Mouse (Mus musculus) gastrocnemius, adult 2 months (tissue): ENCODE results near the gene Igf1. TPM values are rescaled to one million over a fixed set of nuclear protein-coding genes. Genes with fewer than 3 reads are reported as not detected.

Experiments used
- DNase-seq: peaks from one replicate; pipeline ENCODE4 v3.0.0; 2022
- H3K27ac ChIP-seq: fragments of 200-600 bp; 2 replicates; pipeline ENCODE4 v1.8.1; 2022; ENCODE audit warnings: mild to moderate bottlenecking
- H3K4me3 ChIP-seq: fragments of 200-600 bp; 2 replicates; pipeline ENCODE4 v1.8.1; 2022; ENCODE audit warnings: mild to moderate bottlenecking, moderate library complexity
- CTCF ChIP-seq: fragments of 200-600 bp; IDR thresholded peaks from 2 replicates; pipeline ENCODE4 v1.8.1; 2022; ENCODE audit warnings: antibody characterized with exemption, mild to moderate bottlenecking, moderate library complexity
- intact Hi-C: fragments of 180-260 bp; cut with DNase I; formaldehyde crosslinking; loops from one replicate; pipeline ENCODE4 v1.15.1; 2025
- long read RNA-seq, 2 experiments: library from polyadenylated mRNA; stranded (forward); transcript quantifications; one replicate each; pipeline ENCODE4 v2.0.0; 2021
- total RNA-seq, 2 experiments: library from RNA; stranded (reverse); gene quantifications; 2 replicates each; pipeline ENCODE4 v1.2.3; 2021

The Igf1 gene
- 10 to 100 TPM; 17.9 to 18.9 TPM for total RNA-seq
- long read RNA-seq, experiment 1, full-length matches to known transcripts: 7 of 15 reads
- long read RNA-seq, experiment 1, partial matches to known transcripts: 2 of 15 reads
- long read RNA-seq, experiment 1, other reads (novel, unspliced or antisense): 6 of 15 reads
- long read RNA-seq, experiment 2, full-length matches to known transcripts: 6 of 8 reads
- long read RNA-seq, experiment 2, partial matches to known transcripts: 0 of 8 reads
- long read RNA-seq, experiment 2, other reads (novel, unspliced or antisense): 2 of 8 reads

- no peak for TF ChIP-seq CTCF
- intact Hi-C loops: loop anchor here (5.0 kb wide), 1 partner anchor 114 kb away; no protein-coding TSS in a partner anchor
- peak; percentile 20 for DNase-seq
- H3K27ac ChIP-seq: peak within 1 kb of the TSS; percentile 82
- H3K4me3 ChIP-seq: peak within 1 kb of the TSS; percentile 75
These were observed at the start of gene Igf1 for GRCm38 (mm10) chr10:87858013-87858806. Gene Igf1 (plus strand): TSS chr10:87858265.

GRCm38 (mm10) chr10:87812157-87813072 is 45.6 kb upstream of the Igf1 start:
- intact Hi-C loops: no loop called here
- no peak for DNase-seq
- Histone ChIP-seq H3K27ac (no peak overlapping the region), H3K4me3 (no peak overlapping the region)
- no peak for TF ChIP-seq CTCF

- no peak for TF ChIP-seq CTCF
- no peak overlapping the region for H3K4me3 ChIP-seq
- no peak overlapping the region for H3K27ac ChIP-seq
- intact Hi-C loops: no loop called here
- DNase-seq: no peak
These were observed 44.9 kb upstream of the Igf1 start for GRCm38 (mm10) chr10:87813073-87813590.

GRCm38 (mm10) chr10:87816861-87817260 is 41.2 kb upstream of the Igf1 start:
- DNase-seq: no peak
- H3K4me3 ChIP-seq: no peak overlapping the region
- intact Hi-C loops: no loop called here
- no peak overlapping the region for H3K27ac ChIP-seq
- no peak for TF ChIP-seq CTCF

- DNase-seq: peak; percentile 55
- no peak for TF ChIP-seq CTCF
- H3K4me3 ChIP-seq: no peak overlapping the region
- H3K27ac ChIP-seq: no peak overlapping the region
- intact Hi-C loops: no loop called here
These were observed 40.3 kb upstream of the Igf1 start for GRCm38 (mm10) chr10:87817786-87818185.

DNA sequence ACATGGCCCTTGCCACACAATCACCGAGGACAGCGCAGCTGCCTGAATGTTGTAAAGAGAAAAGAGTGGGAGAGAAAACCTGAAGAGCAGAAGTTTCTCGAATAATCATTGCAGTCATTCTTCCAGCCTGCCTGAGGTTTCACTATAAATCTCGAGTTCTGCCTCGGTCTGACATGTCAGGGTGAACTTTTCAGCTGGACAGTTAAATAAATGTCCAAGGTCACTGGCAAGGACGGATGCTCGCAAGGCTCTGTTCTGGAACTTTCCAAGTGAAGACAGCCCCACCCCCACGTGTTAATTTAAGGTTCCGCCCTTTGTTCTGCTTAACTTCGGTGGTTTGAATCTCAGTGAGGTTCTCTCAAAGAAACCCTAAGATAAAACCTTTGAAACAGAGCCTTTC is 36.2 kb upstream of the Igf1 start:
- intact Hi-C loops: no loop called here
- TF ChIP-seq CTCF: no peak

GRCm38 (mm10) chr10:87830012-87830411 is 28.1 kb upstream of the Igf1 start:
- DNase-seq: no peak
- no peak overlapping the region for H3K27ac ChIP-seq
- no peak overlapping the region for H3K4me3 ChIP-seq
- TF ChIP-seq CTCF: no peak
- intact Hi-C loops: no loop called here

More for the DNA sequence above, 36.2 kb upstream of the Igf1 start:
- no peak overlapping the region for H3K27ac ChIP-seq
- H3K4me3 ChIP-seq: no peak overlapping the region
- no peak for DNase-seq

GRCm38 (mm10) chr10:87830639-87831038 is 27.4 kb upstream of the Igf1 start:
- Histone ChIP-seq H3K4me3 (no peak overlapping the region), H3K27ac (no peak overlapping the region)
- TF ChIP-seq CTCF: no peak
- no peak for DNase-seq
- intact Hi-C loops: no loop called here

- no peak overlapping the region for H3K27ac ChIP-seq
- DNase-seq: no peak
- H3K4me3 ChIP-seq: no peak overlapping the region
- no peak for TF ChIP-seq CTCF
- intact Hi-C loops: no loop called here
These were observed 26.0 kb upstream of the Igf1 start for GRCm38 (mm10) chr10:87832101-87832500.

DNA sequence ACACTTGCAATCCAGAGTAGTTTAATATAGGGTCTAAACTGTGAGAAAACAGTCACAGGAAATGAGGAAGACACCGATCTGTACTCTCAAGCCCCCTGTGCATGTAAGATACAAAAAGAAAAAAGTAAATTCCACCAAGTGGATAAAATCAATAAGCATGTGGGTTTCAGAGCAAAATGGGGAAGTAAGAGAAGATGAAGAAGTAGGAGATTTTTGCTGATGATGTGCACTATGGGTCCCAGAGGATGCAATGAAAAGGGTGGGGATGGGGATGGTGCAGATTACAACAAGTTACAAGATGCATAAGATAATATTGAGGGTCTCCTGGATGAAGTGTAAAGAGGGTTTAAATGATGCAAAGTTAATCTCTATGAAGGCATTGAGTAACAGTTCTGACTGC is 18.6 kb upstream of the Igf1 start:
- TF ChIP-seq CTCF: no peak
- intact Hi-C loops: no loop called here
- DNase-seq: no peak
- H3K27ac ChIP-seq: no peak overlapping the region
- no peak overlapping the region for H3K4me3 ChIP-seq

DNA sequence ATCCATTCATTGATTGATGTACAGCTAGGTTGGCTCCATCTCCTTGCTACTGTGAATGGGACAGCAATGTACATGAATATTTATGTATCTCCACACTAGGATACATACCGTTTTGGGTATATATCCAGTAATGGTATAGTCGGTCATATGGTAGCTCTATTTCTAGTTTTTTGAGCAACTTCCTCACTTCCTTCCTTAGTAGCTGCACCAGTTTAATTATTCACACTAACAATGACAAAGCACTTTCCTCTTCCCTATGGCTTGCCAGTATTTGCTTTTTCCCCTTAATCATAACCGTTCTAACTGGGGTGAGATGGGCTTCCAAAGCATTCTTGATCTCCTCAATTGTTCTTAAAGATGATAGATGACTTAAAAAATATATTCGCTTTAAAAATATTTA is 15.6 kb upstream of the Igf1 start:
- intact Hi-C loops: no loop called here
- TF ChIP-seq CTCF: no peak
- no peak overlapping the region for H3K27ac ChIP-seq
- H3K4me3 ChIP-seq: no peak overlapping the region
- no peak for DNase-seq

GRCm38 (mm10) chr10:87844917-87845552 is 13.0 kb upstream of the Igf1 start:
- no peak for TF ChIP-seq CTCF
- DNase-seq: no peak
- intact Hi-C loops: no loop called here
- no peak overlapping the region for H3K4me3 ChIP-seq
- H3K27ac ChIP-seq: no peak overlapping the region
